Mouse (Mus musculus) hindbrain, embryonic 16.5 days (tissue): ENCODE data around the gene Jak1. TPM values are rescaled to one million over a fixed set of nuclear protein-coding genes. Genes with fewer than 3 reads are reported as not detected.
A peak's percentile ranks its signal among the peaks of the same experiment; 100 is the strongest.

Experiments used
- ATAC-seq: fragments of 200-750 bp; cut with Nextera tagmentation; 2 replicates; pipeline ENCODE4 v1.8.0; 2017; ENCODE audit warnings: moderate TSS enrichment, moderate library complexity
- H3K27ac ChIP-seq: fragments of 300-500 bp; sonication (generic); 2 replicates; pipeline ENCODE4 v1.5.1; 2014; ENCODE audit warnings: low read depth, mild to moderate bottlenecking, control low read depth, low read length, moderate library complexity
- H3K27me3 ChIP-seq: fragments of 300-500 bp; sonication (generic); replicated peaks from 2 replicates; pipeline ENCODE4 v1.6.1; 2014; ENCODE audit warnings: low read length; ENCODE audit not compliant: control insufficient read depth, insufficient read depth
- H3K36me3 ChIP-seq: fragments of 300-500 bp; sonication (generic); 2 replicates; pipeline ENCODE4 v1.6.1; 2014; ENCODE audit warnings: mild to moderate bottlenecking, low read length, moderate library complexity, mixed read lengths; ENCODE audit not compliant: control insufficient read depth, insufficient read depth
- H3K4me1 ChIP-seq: fragments of 300-500 bp; sonication (generic); 2 replicates; pipeline ENCODE4 v1.6.1; 2014; ENCODE audit warnings: low read depth, low read length; ENCODE audit not compliant: control insufficient read depth, insufficient read depth
- H3K4me2 ChIP-seq: fragments of 300-500 bp; sonication (generic); 2 replicates; pipeline ENCODE4 v1.6.1; 2014; ENCODE audit warnings: mild to moderate bottlenecking, low read length, control low read depth, moderate library complexity
- H3K4me3 ChIP-seq: fragments of 300-500 bp; sonication (generic); 2 replicates; pipeline ENCODE4 v1.5.1; 2014; ENCODE audit warnings: mild to moderate bottlenecking, low read length, control low read depth, moderate library complexity
- H3K9ac ChIP-seq: fragments of 300-500 bp; sonication (generic); 2 replicates; pipeline ENCODE4 v1.6.1; 2014; ENCODE audit warnings: low read depth, mild to moderate bottlenecking, control low read depth, low read length, moderate library complexity
- H3K9me3 ChIP-seq: fragments of 300-500 bp; sonication (generic); 2 replicates; pipeline ENCODE4 v1.6.1; 2014; ENCODE audit warnings: mild to moderate bottlenecking, low read length, moderate library complexity; ENCODE audit not compliant: control insufficient read depth
- WGBS: fragments of 180-500 bp; shearing (Covaris S2); extraction: QIAGEN DNeasy Blood & Tissue Kit; methylation state at CpG from one replicate; pipeline ENCODE4 v1.1.7; 2014; 5-methylcytosine and 5-hydroxymethylcytosine counted together
- polyA plus RNA-seq: library from polyadenylated mRNA; unstranded; fragments of >200 nt; fragmentation: Nextera tagmentation; extraction: Ambion mirVana; gene quantifications from 2 replicates; pipeline ENCODE4 v1.2.1, GENCODE M21; 2015

The Jak1 gene
- polyA plus RNA-seq = 89.4 and 103 TPM in 2 replicates

GRCm38 (mm10) chr4:101264741-101265513 is at the start of gene Jak1:
Jak1 (minus strand) TSS chr4:101265282.
- peak within 1 kb of the TSS; percentile 73 for H3K4me2 ChIP-seq
- H3K27me3 ChIP-seq = no peaks in the 10 kb centered on the region
- under 1% methylated on average over 63 of the region's 84 CpGs for WGBS
- peak within 1 kb of the TSS; percentile 84 for H3K27ac ChIP-seq
- H3K9ac ChIP-seq = peak within 1 kb of the TSS; percentile 97
- H3K36me3 ChIP-seq = no peaks in the 10 kb centered on the region
- peak within 1 kb of the TSS; percentile 99 for H3K4me3 ChIP-seq
- peaks cover 3% of the 10 kb centered on the region; the same call in 1 of the 2 replicates for H3K4me1 ChIP-seq
- H3K9me3 ChIP-seq = no peaks in the 10 kb centered on the region
- peak; percentile 99 for ATAC-seq

GRCm38 (mm10) chr4:101312055-101312454 is 47.0 kb upstream of the Jak1 start:
- H3K36me3 ChIP-seq = no peaks in the 10 kb centered on the region
- ATAC-seq = no peak
- no peak overlapping the region for H3K9ac ChIP-seq
- H3K27ac ChIP-seq = no peak overlapping the region
- WGBS = 84% methylated on average over 6 of the region's 6 CpGs
- H3K4me3 ChIP-seq = no peak overlapping the region
- H3K4me2 ChIP-seq = no peak overlapping the region
- no peaks in the 10 kb centered on the region for H3K27me3 ChIP-seq
- H3K9me3 ChIP-seq = no peaks in the 10 kb centered on the region
- no peaks in the 10 kb centered on the region for H3K4me1 ChIP-seq

- no peaks in the 10 kb centered on the region for H3K36me3 ChIP-seq
- no peaks in the 10 kb centered on the region for H3K4me1 ChIP-seq
- WGBS = 91% methylated on average over 4 of the region's 4 CpGs
- no peak overlapping the region for H3K4me2 ChIP-seq
- no peaks in the 10 kb centered on the region for H3K27me3 ChIP-seq
- no peak overlapping the region for H3K27ac ChIP-seq
- no peaks in the 10 kb centered on the region for H3K9me3 ChIP-seq
- no peak overlapping the region for H3K4me3 ChIP-seq
- no peak for ATAC-seq
- H3K9ac ChIP-seq = no peak overlapping the region
Observed at GRCm38 (mm10) chr4:101308166-101308565, 43.1 kb upstream of the Jak1 start.

- Histone ChIP-seq H3K4me1 (no peaks in the 10 kb centered on the region), H3K9ac (no peak overlapping the region), H3K4me2 (no peak overlapping the region), H3K27me3 (no peaks in the 10 kb centered on the region), H3K27ac (no peak overlapping the region), H3K4me3 (no peak overlapping the region), H3K36me3 (no peaks in the 10 kb centered on the region), H3K9me3 (no peaks in the 10 kb centered on the region)
- no peak for ATAC-seq
- 79% methylated on average over 4 of the region's 4 CpGs for WGBS
Observed at GRCm38 (mm10) chr4:101307286-101307685, 42.2 kb upstream of the Jak1 start.

GRCm38 (mm10) chr4:101306132-101306915 is 41.2 kb upstream of the Jak1 start:
- no peak overlapping the region for H3K27ac ChIP-seq
- H3K9ac ChIP-seq = no peak overlapping the region
- H3K27me3 ChIP-seq = no peaks in the 10 kb centered on the region
- H3K9me3 ChIP-seq = no peaks in the 10 kb centered on the region
- 28% methylated on average over 8 of the region's 8 CpGs for WGBS
- no peak overlapping the region for H3K4me2 ChIP-seq
- H3K4me3 ChIP-seq = no peak overlapping the region
- no peaks in the 10 kb centered on the region for H3K36me3 ChIP-seq
- H3K4me1 ChIP-seq = no peaks in the 10 kb centered on the region
- 0 out of 2 replicates have a peak, but pooled peaks have one; percentile 42 for ATAC-seq

GRCm38 (mm10) chr4:101305126-101305525 is 40.0 kb upstream of the Jak1 start:
- Histone ChIP-seq H3K4me1 (no peaks in the 10 kb centered on the region), H3K27ac (no peak overlapping the region), H3K27me3 (no peaks in the 10 kb centered on the region), H3K4me2 (no peak overlapping the region), H3K9ac (no peak overlapping the region), H3K36me3 (no peaks in the 10 kb centered on the region), H3K9me3 (no peaks in the 10 kb centered on the region), H3K4me3 (no peak overlapping the region)
- ATAC-seq = no peak
- WGBS = 84% methylated on average over 9 of the region's 9 CpGs

- H3K27ac ChIP-seq = no peak overlapping the region
Observed at GRCm38 (mm10) chr4:101304114-101304513, 39.0 kb upstream of the Jak1 start.

GRCm38 (mm10) chr4:101300392-101300910 is 35.4 kb upstream of the Jak1 start:
- WGBS = 67% methylated on average over 4 of the region's 4 CpGs
- no peak for ATAC-seq
- H3K36me3 ChIP-seq = no peaks in the 10 kb centered on the region
- no peak overlapping the region for H3K4me3 ChIP-seq
- no peaks in the 10 kb centered on the region for H3K27me3 ChIP-seq
- no peak overlapping the region for H3K4me2 ChIP-seq
- no peaks in the 10 kb centered on the region for H3K4me1 ChIP-seq
- no peak overlapping the region for H3K27ac ChIP-seq
- H3K9ac ChIP-seq = no peak overlapping the region
- no peaks in the 10 kb centered on the region for H3K9me3 ChIP-seq

More at GRCm38 (mm10) chr4:101304114-101304513, 39.0 kb upstream of the Jak1 start:
- H3K27me3 ChIP-seq = no peaks in the 10 kb centered on the region
- H3K4me2 ChIP-seq = no peak overlapping the region
- H3K36me3 ChIP-seq = no peaks in the 10 kb centered on the region
- no peaks in the 10 kb centered on the region for H3K4me1 ChIP-seq
- no peak overlapping the region for H3K9ac ChIP-seq
- 90% methylated on average over 4 of the region's 4 CpGs for WGBS
- ATAC-seq = no peak
- H3K9me3 ChIP-seq = no peaks in the 10 kb centered on the region
- H3K4me3 ChIP-seq = no peak overlapping the region
